Mouse (Mus musculus): ENCODE measurements around the gene Cbr2.
A peak's percentile ranks its signal among the peaks of the same experiment; 100 is the strongest.

DNA sequence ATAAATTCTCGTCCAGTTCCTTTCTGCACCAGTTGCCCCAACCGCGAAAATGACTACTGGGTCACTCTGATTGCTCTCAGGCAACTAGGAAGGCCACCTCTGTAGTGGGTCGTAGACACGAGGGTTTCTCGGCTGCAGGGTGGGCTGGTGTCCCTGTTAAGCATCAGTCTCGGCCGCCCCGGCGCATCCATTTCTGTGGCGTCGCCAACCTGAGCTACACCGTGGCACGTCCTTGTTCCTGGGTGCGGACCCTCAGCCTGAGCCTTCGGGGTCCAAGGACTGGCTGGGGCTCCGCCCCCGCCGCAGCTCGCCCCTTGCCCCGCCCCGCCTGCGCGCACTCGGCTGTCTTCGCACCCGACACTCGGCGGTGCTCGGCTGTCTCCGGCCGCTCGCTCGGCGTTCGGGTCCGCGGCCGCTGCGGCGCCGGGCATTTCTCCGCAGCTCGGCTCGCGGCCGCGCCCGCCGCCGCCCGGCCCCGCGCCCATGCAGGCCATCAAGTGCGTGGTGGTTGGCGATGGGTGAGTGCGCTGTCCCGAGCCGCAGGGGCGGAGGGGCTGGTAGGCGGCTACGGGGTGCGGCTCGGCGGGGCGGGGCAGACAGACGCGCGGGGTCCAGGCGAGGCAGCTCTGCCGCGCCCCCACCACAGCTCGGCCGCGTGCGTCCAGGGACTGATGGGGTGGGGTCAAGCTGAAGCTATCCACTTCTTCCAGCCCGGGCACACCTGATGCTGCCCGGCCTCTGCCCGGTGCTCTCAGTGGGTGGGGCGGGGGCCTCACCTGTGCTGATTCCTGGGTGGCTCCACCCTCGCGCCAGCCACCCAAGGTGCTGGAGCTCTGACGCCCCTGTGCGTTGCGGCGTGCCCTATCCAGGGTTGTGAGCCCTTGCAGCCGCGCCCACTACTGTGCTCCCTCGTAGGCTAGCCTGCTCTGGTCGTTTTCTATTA lies 10.5 kb downstream of the Cbr2 start, which contains the start of gene Rac3:
- TF ChIP-seq POLR2A (IDR thresholded peaks at IDR 0.05; ENCODE audit: extremely low read depth, insufficient read depth, low read length) = 0 out of 2 replicates have a peak, but pooled peaks have one; percentile 8
- no peak for TF ChIP-seq CTCF (IDR thresholded peaks at IDR 0.05; ENCODE audit: low read depth, low read length)

All from liver, adult 2 months (tissue).